Mouse (Mus musculus) G1E (cell line): ENCODE results near the gene Olfr368.

Experiments used
- CTCF ChIP-seq: IDR thresholded peaks from 2 replicates; pipeline ENCODE4 v1.5.1; 2012; ENCODE audit warnings: low read depth, low read length, inconsistent platforms, mixed read lengths
- GATA1 ChIP-seq: IDR thresholded peaks from 2 replicates; pipeline ENCODE4 v1.6.1; 2012; ENCODE audit warnings: borderline replicate concordance, low read length, inconsistent platforms, mixed read lengths
- GATA2 ChIP-seq: IDR thresholded peaks from 2 replicates; pipeline ENCODE4 v1.6.1; 2012; ENCODE audit warnings: low read depth, low read length, inconsistent platforms, borderline replicate concordance
- POLR2AphosphoS5 ChIP-seq: IDR thresholded peaks from 2 replicates; pipeline ENCODE4 v1.6.1; 2012; ENCODE audit warnings: low read depth, low read length, inconsistent platforms; ENCODE audit not compliant: insufficient replicate concordance

DNA sequence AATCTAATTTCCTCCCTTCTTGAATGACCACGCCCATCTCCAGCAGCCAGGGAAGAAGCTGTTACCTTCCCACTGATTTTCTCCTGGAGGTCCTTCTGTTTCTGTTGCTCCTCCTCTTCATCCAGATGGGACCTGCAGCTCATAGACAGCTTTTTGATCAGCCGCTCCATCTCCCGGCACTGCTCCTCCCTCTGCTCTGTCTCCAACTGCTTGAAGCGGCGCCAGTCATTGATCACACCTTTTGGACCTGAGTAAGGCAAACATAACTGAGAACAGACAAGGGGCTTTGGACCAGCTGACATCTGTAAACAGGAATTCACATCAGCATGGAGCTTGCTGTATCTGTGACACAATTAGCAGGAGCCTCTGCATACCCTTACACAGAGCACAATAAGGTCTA, 29.3 kb downstream of the Olfr368 start:
- TF ChIP-seq CTCF, result no peak
- no peak for TF ChIP-seq GATA2
- no peak for TF ChIP-seq GATA1
- TF ChIP-seq POLR2AphosphoS5, result no peak
